Mouse (Mus musculus) heart, embryonic 14.5 days (tissue): Measurements from ENCODE around the gene N4bp3. TPM values are rescaled to one million over a fixed set of nuclear protein-coding genes. Genes with fewer than 3 reads are reported as not detected.

ENCODE experiments used
- ATAC-seq: fragments of 200-750 bp; cut with Nextera tagmentation; 2 replicates; pipeline ENCODE4 v1.8.0; 2017; ENCODE audit warnings: low read depth, moderate TSS enrichment; ENCODE audit not compliant: insufficient number of reproducible peaks, insufficient read depth, low FRiP score
- H3K27ac ChIP-seq, 2 experiments: fragments of 200-500 bp in 1 of 2; fragments of 300-500 bp in 1 of 2; sonication (generic) in 1 of 2; replicated peaks in 1 of 2; 2 replicates each; pipeline ENCODE4 v1.5.1; 2012 to 2014; ENCODE audit warnings: low read depth in 2 of 2, low read length in 2 of 2, control low read depth in 1 of 2, mild to moderate bottlenecking in 1 of 2, mixed read lengths in 1 of 2; ENCODE audit not compliant: control insufficient read depth in 1 of 2, insufficient read depth in 1 of 2
- H3K27me3 ChIP-seq: fragments of 300-500 bp; sonication (generic); 2 replicates; pipeline ENCODE4 v1.6.1; 2014; ENCODE audit warnings: mild to moderate bottlenecking, low read length, control low read depth; ENCODE audit not compliant: control insufficient read depth, insufficient read depth
- H3K36me3 ChIP-seq: fragments of 300-500 bp; sonication (generic); 2 replicates; pipeline ENCODE4 v1.6.1; 2014; ENCODE audit warnings: mild to moderate bottlenecking, control low read depth, low read length, mixed read lengths; ENCODE audit not compliant: control insufficient read depth, insufficient read depth
- H3K4me1 ChIP-seq, 2 experiments: fragments of 200-500 bp in 1 of 2; fragments of 300-500 bp in 1 of 2; sonication (generic) in 1 of 2; 2 replicates each; pipeline ENCODE4 v1.6.1; 2012 to 2014; ENCODE audit warnings: low read length in 2 of 2, control low read depth in 1 of 2, mixed read lengths in 1 of 2; ENCODE audit not compliant: control insufficient read depth in 2 of 2, insufficient read depth in 2 of 2
- H3K4me2 ChIP-seq: fragments of 300-500 bp; sonication (generic); 2 replicates; pipeline ENCODE4 v1.6.1; 2014; ENCODE audit warnings: mild to moderate bottlenecking, low read length
- H3K4me3 ChIP-seq, 2 experiments: fragments of 200-500 bp in 1 of 2; fragments of 300-500 bp in 1 of 2; sonication (generic) in 1 of 2; 2 replicates each; pipeline ENCODE4 v1.5.1; 2012 to 2014; ENCODE audit warnings: low read length in 2 of 2, mild to moderate bottlenecking in 2 of 2, control low read depth in 1 of 2, low read depth in 1 of 2, moderate library complexity in 1 of 2; ENCODE audit not compliant: control insufficient read depth in 1 of 2, insufficient read depth in 1 of 2
- H3K9ac ChIP-seq: fragments of 300-500 bp; sonication (generic); 2 replicates; pipeline ENCODE4 v1.6.1; 2014; ENCODE audit warnings: mild to moderate bottlenecking, low read length
- H3K9me3 ChIP-seq: fragments of 300-500 bp; sonication (generic); 2 replicates; pipeline ENCODE4 v1.6.1; 2016; ENCODE audit warnings: low read length, control low read depth; ENCODE audit not compliant: control insufficient read depth
- WGBS: fragments of 180-500 bp; shearing (Covaris S2); extraction: QIAGEN DNeasy Blood & Tissue Kit; methylation state at CpG from one replicate; pipeline ENCODE4 v1.1.7; 2014; 5-methylcytosine and 5-hydroxymethylcytosine counted together
- polyA plus RNA-seq: library from polyadenylated mRNA; unstranded; fragments of >200 nt; fragmentation: Nextera tagmentation; extraction: Ambion mirVana; gene quantifications from 2 replicates; pipeline ENCODE4 v1.2.1, GENCODE M21; 2014

Gene N4bp3
- polyA plus RNA-seq, 1 experiment from 2014 or later, result 10.7 TPM

DNA sequence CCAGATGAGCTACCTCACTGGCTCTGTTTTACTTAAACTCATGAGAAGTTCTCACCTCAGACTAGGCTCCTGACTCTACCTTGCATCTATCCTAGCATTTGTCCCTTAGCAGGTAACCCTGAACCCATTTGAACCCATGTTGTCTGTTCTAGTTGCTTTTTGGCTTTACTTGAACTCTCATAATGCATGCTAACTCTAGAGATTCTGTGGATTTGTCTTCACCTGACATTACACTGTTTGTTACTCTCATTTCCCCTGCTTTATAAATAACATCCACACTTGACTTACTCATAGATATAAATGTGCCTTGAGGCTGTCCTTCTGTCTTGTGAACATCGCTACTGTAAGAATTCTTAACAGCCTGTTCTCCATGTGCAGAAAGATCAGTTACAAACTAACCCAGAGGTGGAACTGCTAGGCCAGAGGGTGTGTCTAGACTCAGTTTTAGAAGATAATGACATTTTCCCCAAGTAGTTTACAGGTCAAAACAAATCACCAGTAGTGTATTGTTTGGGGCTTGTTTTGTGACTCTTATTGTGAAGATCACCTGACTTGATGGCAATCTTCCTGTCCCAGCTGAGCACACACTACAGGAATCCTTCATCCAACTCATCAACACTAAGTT is 55.1 kb downstream of the N4bp3 start:
- Histone ChIP-seq H3K36me3 (peaks cover 99% of the 10 kb centered on the region), H3K27me3 (no peaks in the 10 kb centered on the region), H3K9me3 (no peaks in the 10 kb centered on the region), H3K4me1 (peaks cover 0 to 5% of the 10 kb centered on the region in 2 experiments; a peak in 1 of 4 replicates), H3K4me2 (no peak overlapping the region), H3K27ac (no peak overlapping the region), H3K9ac (no peak overlapping the region), H3K4me3 (no peak overlapping the region)
- 86% methylated on average over 1 of the region's 1 CpGs for WGBS
- ATAC-seq, result no peak

GRCm38 (mm10) chr11:51594715-51595350 is 55.8 kb downstream of the N4bp3 start:
- WGBS, result 64% methylated on average over 3 of the region's 3 CpGs
- Histone ChIP-seq H3K9ac (no peak overlapping the region), H3K9me3 (no peaks in the 10 kb centered on the region), H3K36me3 (peaks cover 98% of the 10 kb centered on the region), H3K4me3 (no peak overlapping the region), H3K4me2 (no peak overlapping the region), H3K4me1 (peaks cover 0 to 5% of the 10 kb centered on the region in 2 experiments; a peak in 1 of 4 replicates), H3K27me3 (no peaks in the 10 kb centered on the region), H3K27ac (no peak overlapping the region)
- ATAC-seq, result no peak

GRCm38 (mm10) chr11:51593849-51594248 is 56.8 kb downstream of the N4bp3 start:
- Histone ChIP-seq H3K4me3 (no peak overlapping the region), H3K27me3 (no peaks in the 10 kb centered on the region), H3K9me3 (no peaks in the 10 kb centered on the region), H3K4me2 (no peak overlapping the region), H3K4me1 (peaks cover 0 to 5% of the 10 kb centered on the region in 2 experiments; a peak in 1 of 4 replicates), H3K27ac (no peak overlapping the region), H3K36me3 (peaks cover 98% of the 10 kb centered on the region), H3K9ac (no peak overlapping the region)
- 86% methylated on average over 6 of the region's 6 CpGs for WGBS
- ATAC-seq, result no peak

DNA sequence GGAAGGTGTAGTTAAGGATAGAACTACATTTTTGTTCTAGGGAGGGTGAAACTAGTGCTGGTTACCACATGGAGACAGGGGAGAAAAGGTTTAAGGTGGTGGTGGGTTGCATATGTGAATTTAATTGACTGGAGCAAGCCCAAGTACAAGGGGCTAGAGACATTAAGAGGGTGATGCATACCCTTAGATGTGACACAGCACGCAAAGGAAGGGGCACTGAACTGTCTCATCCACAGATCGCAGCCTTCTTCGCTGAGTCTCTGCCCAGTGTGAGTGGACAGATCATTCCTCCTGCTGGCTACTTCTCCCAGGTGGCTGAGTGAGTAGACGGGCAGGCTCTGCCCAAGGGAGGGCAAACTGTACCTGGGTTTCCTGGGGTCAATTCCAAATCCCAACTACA is 57.3 kb downstream of the N4bp3 start:
- H3K9me3 ChIP-seq, result no peaks in the 10 kb centered on the region
- no peaks in the 10 kb centered on the region for H3K27me3 ChIP-seq
- no peak overlapping the region for H3K27ac ChIP-seq
- ATAC-seq, result no peak
- 95% methylated on average over 4 of the region's 4 CpGs for WGBS
- H3K9ac ChIP-seq, result no peak overlapping the region
- no peak overlapping the region for H3K4me2 ChIP-seq
- peaks cover 0 to 5% of the 10 kb centered on the region in 2 experiments; a peak in 1 of 4 replicates for H3K4me1 ChIP-seq
- peaks cover 98% of the 10 kb centered on the region for H3K36me3 ChIP-seq
- no peak overlapping the region for H3K4me3 ChIP-seq

Other genes starting within 250 kb of the N4bp3 start
- 16.1 and 17.1 TPM in 2 replicates for gene Phykpl, start 66.1 kb downstream of the N4bp3 start, polyA plus RNA-seq
- 350 and 369 TPM in 2 replicates for gene Hnrnpab, start 44.0 kb downstream of the N4bp3 start, polyA plus RNA-seq
- gene Nhp2, start 31.1 kb downstream of the N4bp3 start, polyA plus RNA-seq, result 87.9 and 89.9 TPM in 2 replicates
- 32.1 and 34.3 TPM in 2 replicates for gene Rmnd5b, start 14.9 kb downstream of the N4bp3 start, polyA plus RNA-seq
- 0.94 and 1.2 TPM in 2 replicates for gene D930048N14Rik, start 112 bp upstream of the N4bp3 start, polyA plus RNA-seq
- 62.8 and 68.2 TPM in 2 replicates for gene 0610009B22Rik, start 38.0 kb upstream of the N4bp3 start, polyA plus RNA-seq
- 12.0 and 12.3 TPM in 2 replicates for gene Sec24a, start 112.8 kb upstream of the N4bp3 start, polyA plus RNA-seq
- 140 and 148 TPM in 2 replicates for gene Sar1b, start 112.8 kb upstream of the N4bp3 start, polyA plus RNA-seq
- gene Jade2, start 206.8 kb upstream of the N4bp3 start, polyA plus RNA-seq, result 0.43 and 0.61 TPM in 2 replicates